Mouse (Mus musculus): ENCODE data around the gene Olfr577. TPM values are rescaled to one million over a fixed set of nuclear protein-coding genes. Genes with fewer than 3 reads are reported as not detected.

Olfr577 gene
- total and polyA plus RNA-seq, 3 experiments, result not detected

DNA sequence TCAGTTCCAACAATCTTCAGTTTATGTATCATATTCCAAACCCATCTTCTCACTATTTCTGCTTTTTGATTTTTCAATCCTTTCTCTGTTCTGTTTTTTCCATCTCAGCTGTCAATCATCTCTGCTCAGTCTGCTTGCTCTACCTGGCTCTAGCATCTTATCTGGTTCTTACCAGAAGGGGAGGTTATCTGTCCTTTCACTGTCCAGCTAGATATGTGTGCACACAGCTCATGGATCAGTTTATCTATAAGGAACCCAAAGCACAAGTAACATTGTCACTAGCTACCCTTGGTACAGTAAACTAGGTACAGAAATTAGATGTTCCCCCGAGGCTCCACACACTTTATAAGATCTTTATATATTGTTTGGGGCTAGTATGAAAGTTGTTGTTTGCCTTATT lies 32.3 kb downstream of the Olfr577 start:
- H3K36me3 ChIP-seq (ENCODE audit: control insufficient read depth in 1 of 2, insufficient read depth in 2 of 2, low read length in 2 of 2), result no peaks in the 10 kb centered on the region
- no peaks in the 10 kb centered on the region for H3K27me3 ChIP-seq (ENCODE audit: control insufficient read depth in 1 of 2, insufficient read depth in 2 of 2, low read length in 2 of 2)
- no peaks in the 10 kb centered on the region for H3K4me1 ChIP-seq (ENCODE audit: control insufficient read depth in 1 of 2, insufficient read depth in 2 of 2, low read length in 2 of 2)
- TF ChIP-seq ZMIZ1 (IDR thresholded peaks at IDR 0.05; ENCODE audit: low read depth, low read length), result no peak
- TF ChIP-seq EP300 (IDR thresholded peaks at IDR 0.05; ENCODE audit: low read depth in 1 of 2, low read length in 2 of 2), result no peak
- TF ChIP-seq ETS1 (IDR thresholded peaks at IDR 0.05; ENCODE audit: low read depth, low read length), result no peak
- no peak for TF ChIP-seq TCF12 (IDR thresholded peaks at IDR 0.05; ENCODE audit: low read depth, low read length)
- TF ChIP-seq SIN3A (IDR thresholded peaks at IDR 0.05; ENCODE audit: low read length), result no peak
- no peak for TF ChIP-seq CHD2 (IDR thresholded peaks at IDR 0.05; ENCODE audit: low read length)
- no peak for TF ChIP-seq NELFE (IDR thresholded peaks at IDR 0.05; ENCODE audit: low read depth, low read length)
- TF ChIP-seq ZKSCAN1 (IDR thresholded peaks at IDR 0.05; ENCODE audit: low read depth, low read length), result no peak
- no peak for TF ChIP-seq HCFC1 (IDR thresholded peaks at IDR 0.05; ENCODE audit: low read depth, low read length)
- TF ChIP-seq CHD1 (IDR thresholded peaks at IDR 0.05; ENCODE audit: low read depth, low read length), result no peak
- no peak for TF ChIP-seq POLR2AphosphoS2 (IDR thresholded peaks at IDR 0.05; ENCODE audit: low read length)
- no peak for TF ChIP-seq MYB (IDR thresholded peaks at IDR 0.05; ENCODE audit: low read depth, low read length)
- TF ChIP-seq ELF1 (IDR thresholded peaks at IDR 0.05; ENCODE audit: low read depth, low read length), result no peak
- TF ChIP-seq USF1 (IDR thresholded peaks at IDR 0.05; ENCODE audit: low read depth, low read length), result no peak
- TF ChIP-seq TAL1 (IDR thresholded peaks at IDR 0.05; ENCODE audit: low read length), result no peak
- no peak for TF ChIP-seq USF2 (IDR thresholded peaks at IDR 0.05; ENCODE audit: borderline replicate concordance in 1 of 2, insufficient read depth in 1 of 2, low read depth in 1 of 2, low read length in 2 of 2)
- TF ChIP-seq MYC (IDR thresholded peaks at IDR 0.05; ENCODE audit: low read depth, low read length), result no peak
- H3K79me2 ChIP-seq (ENCODE audit: control insufficient read depth, insufficient read depth, low read length, poor library complexity), result no peaks in the 10 kb centered on the region
- H3K27ac ChIP-seq (ENCODE audit: control insufficient read depth, low read depth, low read length), result no peak overlapping the region
- no peak for DNase-seq (ENCODE audit: low read depth, low spot score)
- H3K9me3 ChIP-seq (replicated peaks; ENCODE audit: insufficient read depth, low read length), result no peaks in the 10 kb centered on the region
- no peak overlapping the region for H3K4me3 ChIP-seq (ENCODE audit: control insufficient read depth in 1 of 2, insufficient read depth in 1 of 2, low read depth in 2 of 2, low read length in 2 of 2)
- H3K9ac ChIP-seq (ENCODE audit: control insufficient read depth, low read depth, low read length, poor library complexity, severe bottlenecking), result no peak overlapping the region

DNA sequence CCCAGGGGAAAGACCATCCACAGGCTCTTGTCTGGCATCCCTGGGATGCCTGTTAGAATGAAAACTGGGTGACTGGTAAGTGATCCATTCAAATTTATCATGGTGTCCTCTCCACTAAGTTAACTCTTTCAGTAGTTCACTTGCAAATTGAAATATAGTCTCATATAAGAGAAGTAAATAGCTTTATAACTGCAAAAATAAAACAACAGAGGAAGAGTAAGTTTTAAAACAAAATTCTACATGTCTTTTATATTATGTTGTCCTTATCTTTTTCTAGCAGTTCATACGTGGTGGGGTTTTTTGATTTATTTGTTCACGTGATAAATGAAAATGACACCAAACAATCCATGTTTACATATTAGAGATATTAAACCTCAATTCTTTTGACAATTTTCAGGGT lies 33.3 kb downstream of the Olfr577 start, which contains the start of gene Olfr573-ps1:
TSS of gene Olfr573-ps1 (minus strand) at position 101 of the 400 bp plus-strand sequence.
- Histone ChIP-seq H3K79me2 (ENCODE audit: control insufficient read depth, insufficient read depth, low read length, poor library complexity) (no peaks in the 10 kb centered on the region), H3K9me3 (replicated peaks; ENCODE audit: insufficient read depth, low read length) (no peaks in the 10 kb centered on the region), H3K36me3 (ENCODE audit: control insufficient read depth in 1 of 2, insufficient read depth in 2 of 2, low read length in 2 of 2) (no peaks in the 10 kb centered on the region), H3K4me3 (ENCODE audit: control insufficient read depth in 1 of 2, insufficient read depth in 1 of 2, low read depth in 2 of 2, low read length in 2 of 2) (no peak within 1 kb of the TSS), H3K4me1 (ENCODE audit: control insufficient read depth in 1 of 2, insufficient read depth in 2 of 2, low read length in 2 of 2) (no peaks in the 10 kb centered on the region), H3K27me3 (ENCODE audit: control insufficient read depth in 1 of 2, insufficient read depth in 2 of 2, low read length in 2 of 2) (no peaks in the 10 kb centered on the region), H3K9ac (ENCODE audit: control insufficient read depth, low read depth, low read length, poor library complexity, severe bottlenecking) (no peak within 1 kb of the TSS), H3K27ac (ENCODE audit: control insufficient read depth, low read depth, low read length) (no peak within 1 kb of the TSS)
- DNase-seq (ENCODE audit: low read depth, low spot score), result no peak
- TF ChIP-seq MXI1 (IDR thresholded peaks at IDR 0.05; ENCODE audit: low read depth, low read length) (no peak), E2F4 (IDR thresholded peaks at IDR 0.05; ENCODE audit: borderline replicate concordance, low read depth, low read length) (no peak), GATA1 (IDR thresholded peaks at IDR 0.05; ENCODE audit: low read depth, low read length) (no peak)

Data from MEL (cell line).